Mouse (Mus musculus) heart, adult 2 months (tissue): ENCODE results near the gene Smarcc1.
A peak's percentile ranks its signal among the peaks of the same experiment; 100 is the strongest.

Experiments
- CTCF ChIP-seq: fragments of 200-600 bp; IDR thresholded peaks from 2 replicates; pipeline ENCODE4 v1.8.1; 2022; ENCODE audit warnings: antibody characterized with exemption, mild to moderate bottlenecking, moderate library complexity
- POLR2A ChIP-seq: fragments of 200-500 bp; IDR thresholded peaks from 2 replicates; pipeline ENCODE4 v1.6.1; 2011; ENCODE audit warnings: mild to moderate bottlenecking, low read depth, low read length, control low read depth; ENCODE audit not compliant: insufficient read depth

DNA sequence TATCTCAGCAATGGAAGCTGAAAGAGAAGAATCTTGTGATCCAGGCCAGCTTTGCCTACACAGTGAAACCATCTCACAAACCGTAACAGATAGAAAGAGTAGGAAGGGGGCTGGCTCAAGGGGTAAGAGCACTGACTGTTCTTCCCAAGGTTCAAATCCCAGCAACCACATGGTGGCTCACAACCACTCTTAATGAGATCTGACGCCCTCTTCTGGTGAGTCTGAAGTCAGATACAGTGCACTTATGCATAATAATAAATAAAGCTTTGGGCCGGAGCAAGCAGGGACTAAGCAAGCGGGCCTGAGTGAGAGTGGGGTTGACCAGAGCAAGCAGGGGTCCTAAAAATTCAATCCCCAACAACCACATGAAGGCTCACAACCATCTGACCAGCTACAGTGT lies 24.2 kb upstream of the Smarcc1 start:
- TF ChIP-seq POLR2A (no peak), CTCF (peak; percentile 48)
